Mouse (Mus musculus): ENCODE measurements around the gene Tmsb10. TPM values are rescaled to one million over a fixed set of nuclear protein-coding genes. Genes with fewer than 3 reads are reported as not detected.
A peak's percentile ranks its signal among the peaks of the same experiment; 100 is the strongest.

Tmsb10 gene
- total and polyA plus RNA-seq, 3 experiments, result 31.7 to 91.3 TPM; not detected in 1

DNA sequence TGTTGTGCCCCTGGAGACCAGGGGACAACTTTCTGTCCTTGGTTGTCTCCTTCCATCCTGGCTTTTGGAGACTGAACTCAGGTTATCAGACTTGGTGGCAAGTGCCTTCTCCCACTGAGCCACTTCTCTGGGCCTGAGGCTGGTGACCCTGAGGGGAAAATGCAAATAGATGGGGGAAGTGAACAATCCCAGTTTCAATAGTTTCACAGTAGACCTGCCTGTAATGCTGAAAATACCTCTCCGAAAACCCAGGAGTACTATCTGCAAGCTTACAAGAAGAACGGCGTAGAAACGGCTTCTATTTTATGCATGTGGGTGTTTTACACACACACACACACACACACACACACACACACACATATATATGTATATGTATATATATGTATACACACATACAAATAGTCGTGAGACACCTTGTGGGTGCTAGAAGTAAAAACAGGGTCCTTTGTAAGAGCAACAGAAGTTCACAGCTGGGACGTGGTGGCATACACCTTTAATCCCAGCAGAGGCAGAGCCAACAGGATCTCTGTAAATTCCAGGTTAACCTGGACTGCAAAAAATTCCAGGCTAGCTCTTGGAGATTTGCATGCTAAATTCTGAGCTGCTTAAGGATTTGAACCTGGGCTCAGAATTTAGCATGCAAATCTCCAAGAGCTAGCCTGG is 44.3 kb downstream of the Tmsb10 start:
- Histone ChIP-seq H3K27me3 (ENCODE audit: control insufficient read depth in 1 of 2, insufficient read depth in 2 of 2, low read length in 2 of 2) (peaks cover 0 to 2% of the 10 kb centered on the region in 2 experiments; a peak in 2 of 4 replicates), H3K27ac (ENCODE audit: control insufficient read depth, low read depth, low read length) (no peak overlapping the region), H3K79me2 (ENCODE audit: control insufficient read depth, insufficient read depth, low read length, poor library complexity) (no peaks in the 10 kb centered on the region), H3K4me1 (ENCODE audit: control insufficient read depth in 1 of 2, insufficient read depth in 2 of 2, low read length in 2 of 2) (no peaks in the 10 kb centered on the region), H3K36me3 (ENCODE audit: control insufficient read depth in 1 of 2, insufficient read depth in 2 of 2, low read length in 2 of 2) (no peaks in the 10 kb centered on the region), H3K9ac (ENCODE audit: control insufficient read depth, low read depth, low read length, poor library complexity, severe bottlenecking) (no peak overlapping the region), H3K4me3 (ENCODE audit: control insufficient read depth in 1 of 2, insufficient read depth in 1 of 2, low read depth in 2 of 2, low read length in 2 of 2) (no peak overlapping the region), H3K9me3 (replicated peaks; ENCODE audit: insufficient read depth, low read length) (no peaks in the 10 kb centered on the region)
- TF ChIP-seq UBTF (IDR thresholded peaks at IDR 0.05; ENCODE audit: borderline replicate concordance, insufficient read depth, low read depth, low read length) (no peak), MAX (IDR thresholded peaks at IDR 0.05; ENCODE audit: low read length) (no peak), MAFK (IDR thresholded peaks at IDR 0.05; ENCODE audit: borderline replicate concordance, low read depth, low read length) (no peak), GABPA (IDR thresholded peaks at IDR 0.05; ENCODE audit: low read depth, low read length) (no peak), POLR2A (IDR thresholded peaks at IDR 0.05; ENCODE audit: control insufficient read depth in 1 of 2, insufficient read depth in 1 of 2, low read depth in 1 of 2, low read length in 2 of 2, poor library complexity in 1 of 2) (no peak), GATA1 (IDR thresholded peaks at IDR 0.05; ENCODE audit: low read depth, low read length) (no peak), CHD2 (IDR thresholded peaks at IDR 0.05; ENCODE audit: low read length) (no peak), SMC3 (IDR thresholded peaks at IDR 0.05; ENCODE audit: low read depth, low read length) (no peak), ELF1 (IDR thresholded peaks at IDR 0.05; ENCODE audit: low read depth, low read length) (no peak), RCOR1 (IDR thresholded peaks at IDR 0.05; ENCODE audit: low read depth, low read length) (no peak), ETS1 (IDR thresholded peaks at IDR 0.05; ENCODE audit: low read depth, low read length) (no peak), USF1 (IDR thresholded peaks at IDR 0.05; ENCODE audit: low read depth, low read length) (no peak), NRF1 (IDR thresholded peaks at IDR 0.05; ENCODE audit: insufficient read depth, low read depth, low read length, poor library complexity, severe bottlenecking) (no peak), BHLHE40 (IDR thresholded peaks at IDR 0.05; ENCODE audit: borderline replicate concordance, low read depth, low read length) (no peak), JUND (IDR thresholded peaks at IDR 0.05; ENCODE audit: low read depth, low read length) (no peak), NELFE (IDR thresholded peaks at IDR 0.05; ENCODE audit: low read depth, low read length) (no peak), CHD1 (IDR thresholded peaks at IDR 0.05; ENCODE audit: low read depth, low read length) (no peak), MEF2A (IDR thresholded peaks at IDR 0.05; ENCODE audit: extremely low read depth, insufficient replicate concordance, low read depth, low read length, poor library complexity, severe bottlenecking) (no peak), TBP (IDR thresholded peaks at IDR 0.05; ENCODE audit: low read depth, low read length) (no peak), KAT2A (conservative IDR thresholded peaks at IDR 0.05; ENCODE audit: low read depth, low read length) (no peak)
- no peak for DNase-seq (ENCODE audit: low read depth, low spot score)

DNA sequence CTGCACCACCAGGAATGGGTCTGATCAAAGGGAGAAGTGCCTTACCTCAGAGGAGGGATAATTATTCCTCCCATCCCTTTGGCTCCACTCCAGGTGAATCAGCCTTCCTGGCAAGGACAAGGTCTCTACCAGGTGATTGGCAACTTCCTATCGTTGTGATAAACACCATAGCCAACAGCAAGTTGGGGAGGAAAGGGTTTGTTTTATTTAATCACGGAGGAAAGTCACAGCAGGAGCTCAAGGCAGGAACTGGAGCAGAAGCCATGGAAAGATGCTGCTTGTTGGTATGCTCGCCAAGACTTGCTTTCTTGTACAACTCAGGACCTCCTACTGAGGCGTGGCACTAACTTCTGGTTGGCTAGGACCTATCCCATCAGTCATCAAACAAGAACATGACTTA is 47.3 kb downstream of the Tmsb10 start:
- H3K4me3 ChIP-seq (ENCODE audit: control insufficient read depth in 1 of 2, insufficient read depth in 1 of 2, low read depth in 2 of 2, low read length in 2 of 2), result no peak overlapping the region
- TF ChIP-seq BHLHE40 (IDR thresholded peaks at IDR 0.05; ENCODE audit: borderline replicate concordance, low read depth, low read length) (no peak), SIN3A (IDR thresholded peaks at IDR 0.05; ENCODE audit: low read length) (no peak), HCFC1 (IDR thresholded peaks at IDR 0.05; ENCODE audit: low read depth, low read length) (no peak), EP300 (IDR thresholded peaks at IDR 0.05; ENCODE audit: low read depth in 1 of 2, low read length in 2 of 2) (no peak), ETS1 (IDR thresholded peaks at IDR 0.05; ENCODE audit: low read depth, low read length) (peak; percentile 50), MAX (IDR thresholded peaks at IDR 0.05; ENCODE audit: low read length) (no peak), RAD21 (IDR thresholded peaks at IDR 0.05; ENCODE audit: low read depth, low read length) (no peak), POLR2AphosphoS5 (IDR thresholded peaks at IDR 0.05; ENCODE audit: borderline replicate concordance, low read depth, low read length) (no peak), MEF2A (IDR thresholded peaks at IDR 0.05; ENCODE audit: extremely low read depth, insufficient replicate concordance, low read depth, low read length, poor library complexity, severe bottlenecking) (no peak), SMC3 (IDR thresholded peaks at IDR 0.05; ENCODE audit: low read depth, low read length) (no peak), GATA1 (IDR thresholded peaks at IDR 0.05; ENCODE audit: low read depth, low read length) (no peak), RCOR1 (IDR thresholded peaks at IDR 0.05; ENCODE audit: low read depth, low read length) (peak; percentile 63; the same call in 1 of the 2 replicates), MAFK (IDR thresholded peaks at IDR 0.05; ENCODE audit: borderline replicate concordance, low read depth, low read length) (no peak), ZMIZ1 (IDR thresholded peaks at IDR 0.05; ENCODE audit: low read depth, low read length) (no peak), UBTF (IDR thresholded peaks at IDR 0.05; ENCODE audit: borderline replicate concordance, insufficient read depth, low read depth, low read length) (no peak), CTCF (IDR thresholded peaks at IDR 0.05 in 2 of 3, conservative IDR thresholded peaks at IDR 0.05 in 1 of 3; ENCODE audit: control insufficient read depth in 1 of 3, insufficient read depth in 1 of 3, low read depth in 2 of 3, low read length in 3 of 3, poor library complexity in 1 of 3, severe bottlenecking in 1 of 3) (no peak)
- H3K4me1 ChIP-seq (ENCODE audit: control insufficient read depth in 1 of 2, insufficient read depth in 2 of 2, low read length in 2 of 2), result no peaks in the 10 kb centered on the region
- peak; percentile 36 for DNase-seq (ENCODE audit: low read depth, low spot score)
- no peak overlapping the region for H3K9ac ChIP-seq (ENCODE audit: control insufficient read depth, low read depth, low read length, poor library complexity, severe bottlenecking)
- no peaks in the 10 kb centered on the region for H3K36me3 ChIP-seq (ENCODE audit: control insufficient read depth in 1 of 2, insufficient read depth in 2 of 2, low read length in 2 of 2)
- H3K79me2 ChIP-seq (ENCODE audit: control insufficient read depth, insufficient read depth, low read length, poor library complexity), result no peaks in the 10 kb centered on the region
- H3K27ac ChIP-seq (ENCODE audit: control insufficient read depth, low read depth, low read length), result no peak overlapping the region
- peaks cover 6 to 12% of the 10 kb centered on the region in 2 experiments; a peak in 3 of 4 replicates for H3K27me3 ChIP-seq (ENCODE audit: control insufficient read depth in 1 of 2, insufficient read depth in 2 of 2, low read length in 2 of 2)
- H3K9me3 ChIP-seq (replicated peaks; ENCODE audit: insufficient read depth, low read length), result no peaks in the 10 kb centered on the region
